Mouse (Mus musculus) brain, embryonic 14.5 days (tissue): ENCODE measurements at regions not wholly inside any gene's neighbourhood (a gene's known extent, or its start where the extent isn't known, plus 50 kb on each side); places are given as distances from the start of the nearest gene placed in this dataset.

Experiments
- CTCF ChIP-seq: fragments of 200-500 bp; IDR thresholded peaks from 2 replicates; pipeline ENCODE4 v1.5.1; 2012; ENCODE audit warnings: inconsistent platforms, mild to moderate bottlenecking, moderate library complexity, borderline replicate concordance; ENCODE audit not compliant: insufficient read depth, insufficient read length; ENCODE audit errors: extremely low read depth
- POLR2A ChIP-seq: fragments of 200-500 bp; IDR thresholded peaks from 2 replicates; pipeline ENCODE4 v1.6.1; 2012; ENCODE audit warnings: mild to moderate bottlenecking, inconsistent platforms, borderline replicate concordance; ENCODE audit not compliant: poor library complexity, insufficient read depth, insufficient read length, severe bottlenecking; ENCODE audit errors: extremely low read depth

GRCm38 (mm10) chr2:9691906-9692305 lies 189.1 kb upstream of the 4930412O13Rik start:
- no peak for TF ChIP-seq POLR2A
- TF ChIP-seq CTCF, result no peak
